Comparison of ENCODE assay signal across 8 mouse cellular contexts in genomic region chr7:38182962-38183687, GRCm38 (mm10). TPM values are rescaled to one million over a fixed set of nuclear protein-coding genes. Genes with fewer than 3 reads are reported as not detected.
DNase-seq lines count a peak whose midpoint lies in the region; ATAC-seq lines count a peak whose summit lies in the region.

Gene 1600014C10Rik (plus strand): TSS chr7:38183217.

- WGBS in heart, embryonic 16.5 days, result 3% methylated on average over 28 of the region's 28 CpGs
- WGBS in stomach, embryonic 15.5 days, result 7% methylated on average over 28 of the region's 28 CpGs

- peak within 1 kb of the TSS; percentile 87 for H3K27ac ChIP-seq in heart, embryonic 16.5 days (ENCODE audit: low read length)
- peak within 1 kb of the TSS; percentile 80 for H3K27ac ChIP-seq in stomach, embryonic 15.5 days

- ATAC-seq in frontal cortex, adult (ENCODE audit: low TSS enrichment), result peak; percentile 21; the same call in 1 of the 2 replicates
- peak; percentile 19 for ATAC-seq in activated CD4-positive, CD25-positive, alpha-beta regulatory T cell, adult 4 months
- ATAC-seq in erythroid progenitor cell, adult 5-6 weeks (replicated peaks; ENCODE audit: low FRiP score, poor library complexity, severe bottlenecking), result peak; percentile 60
- ATAC-seq in heart, embryonic 16.5 days (replicated peaks; ENCODE audit: extremely low read depth, insufficient read depth, low FRiP score), result peak; percentile 45
- ATAC-seq in stomach, embryonic 15.5 days (ENCODE audit: insufficient read depth, low FRiP score, low read depth), result peak; percentile 53

- H3K4me2 ChIP-seq in heart, embryonic 16.5 days (ENCODE audit: low read depth, low read length), result peak within 1 kb of the TSS; percentile 81
- H3K4me2 ChIP-seq in stomach, embryonic 15.5 days, result peak within 1 kb of the TSS; percentile 76

- peaks cover 8% of the 10 kb centered on the region for H3K4me1 ChIP-seq in heart, embryonic 16.5 days (ENCODE audit: control insufficient read depth, insufficient read depth, low read length)
- peaks cover 13% of the 10 kb centered on the region; the same call in 1 of the 2 replicates for H3K4me1 ChIP-seq in stomach, embryonic 15.5 days

- H3K36me3 ChIP-seq in heart, embryonic 16.5 days (ENCODE audit: control insufficient read depth, insufficient read depth), result no peaks in the 10 kb centered on the region
- no peaks in the 10 kb centered on the region for H3K36me3 ChIP-seq in stomach, embryonic 15.5 days

- H3K4me3 ChIP-seq in heart, embryonic 16.5 days (ENCODE audit: low read length), result peak within 1 kb of the TSS; percentile 78
- H3K4me3 ChIP-seq in stomach, embryonic 15.5 days (replicated peaks), result peak within 1 kb of the TSS; percentile 64

- DNase-seq in frontal cortex, postnatal 36 days (ENCODE audit: low spot score in 2 of 2), result no peak
- peak; percentile 43 to 60 for DNase-seq in kidney, postnatal 4 days
- DNase-seq in lung, postnatal 10 days, result peak; percentile 42

- H3K9ac ChIP-seq in heart, embryonic 16.5 days (ENCODE audit: low read length), result peak within 1 kb of the TSS; percentile 86
- peak within 1 kb of the TSS; percentile 64 for H3K9ac ChIP-seq in stomach, embryonic 15.5 days

- no peaks in the 10 kb centered on the region for H3K27me3 ChIP-seq in heart, embryonic 16.5 days (ENCODE audit: control insufficient read depth, insufficient read depth, low read length)
- no peaks in the 10 kb centered on the region for H3K27me3 ChIP-seq in stomach, embryonic 15.5 days (replicated peaks)

- no peaks in the 10 kb centered on the region for H3K9me3 ChIP-seq in heart, embryonic 16.5 days (replicated peaks; ENCODE audit: control insufficient read depth, low read length)
- H3K9me3 ChIP-seq in stomach, embryonic 15.5 days, result no peaks in the 10 kb centered on the region

RNA-seq across cellular contexts. Expression of gene 1600014C10Rik, which starts in this region (rescaled TPM):
- polyA plus RNA-seq in activated CD4-positive, CD25-positive, alpha-beta regulatory T cell, adult 4 months (2017; shearing (Covaris generic)), result 100 to 1,000 TPM; 149 to 152 TPM
- 2.9 and 3.2 TPM in 2 replicates for total RNA-seq in erythroid progenitor cell, adult 5-6 weeks (2015; ENCODE audit: low replicate concordance)
- 3.3 and 3.6 TPM in 2 replicates for total RNA-seq in erythroid progenitor cell, adult 5-6 weeks (2017; ENCODE audit: low replicate concordance)
- 20.0 and 25.9 TPM in 2 replicates for polyA plus RNA-seq in heart, embryonic 16.5 days (2015; fragmentation: Nextera tagmentation; extraction: Ambion mirVana)
- polyA plus RNA-seq in stomach, embryonic 15.5 days (2015; fragmentation: Nextera tagmentation; extraction: Ambion mirVana), result 13.6 and 14.9 TPM in 2 replicates

Comparison
In these comparisons a context has a peak if more than half of its experiments do, and no peak if none do; other contexts are left out.
1. DNase-seq: peak in kidney, postnatal 4 days (2 of 2) and lung, postnatal 10 days (single experiment); none in frontal cortex, postnatal 36 days (0 of 2).
2. Peak in every context shown above with its lines, with median percentiles within 50 percentile points of each other: ATAC-seq.